Mouse (Mus musculus) lung, embryonic 16.5 days (tissue): Measurements from ENCODE around the gene Rcan2. TPM values are rescaled to one million over a fixed set of nuclear protein-coding genes. Genes with fewer than 3 reads are reported as not detected.

Experiments
- ATAC-seq: fragments of 200-750 bp; cut with Nextera tagmentation; 2 replicates; pipeline ENCODE4 v1.8.0; 2017; ENCODE audit warnings: low read depth, mild to moderate bottlenecking, moderate library complexity
- H3K27ac ChIP-seq: fragments of 300-500 bp; sonication (generic); 2 replicates; pipeline ENCODE4 v1.5.1; 2014; ENCODE audit warnings: mild to moderate bottlenecking, control low read depth, low read length
- H3K27me3 ChIP-seq: fragments of 300-500 bp; sonication (generic); 2 replicates; pipeline ENCODE4 v1.6.1; 2014; ENCODE audit warnings: low read depth, low read length, mixed read lengths; ENCODE audit not compliant: control insufficient read depth, insufficient read depth
- H3K36me3 ChIP-seq: fragments of 300-500 bp; sonication (generic); 2 replicates; pipeline ENCODE4 v1.6.1; 2014; ENCODE audit warnings: low read length; ENCODE audit not compliant: control insufficient read depth, insufficient read depth
- H3K4me1 ChIP-seq: fragments of 300-500 bp; sonication (generic); replicated peaks from 2 replicates; pipeline ENCODE4 v1.6.1; 2014; ENCODE audit warnings: low read length, mixed read lengths; ENCODE audit not compliant: control insufficient read depth, insufficient read depth
- H3K4me2 ChIP-seq: fragments of 300-500 bp; sonication (generic); 2 replicates; pipeline ENCODE4 v1.6.1; 2014; ENCODE audit warnings: low read depth, low read length, control low read depth
- H3K4me3 ChIP-seq: fragments of 300-500 bp; sonication (generic); 2 replicates; pipeline ENCODE4 v1.5.1; 2014; ENCODE audit warnings: mild to moderate bottlenecking, low read length, control low read depth
- H3K9ac ChIP-seq: fragments of 300-500 bp; sonication (generic); 2 replicates; pipeline ENCODE4 v1.6.1; 2014; ENCODE audit warnings: low read length, control low read depth
- H3K9me3 ChIP-seq: fragments of 300-500 bp; sonication (generic); 2 replicates; pipeline ENCODE4 v1.6.1; 2016; ENCODE audit warnings: low read length; ENCODE audit not compliant: control insufficient read depth
- WGBS: fragments of 180-500 bp; shearing (Covaris S2); extraction: QIAGEN DNeasy Blood & Tissue Kit; methylation state at CpG from one replicate; pipeline ENCODE4 v1.1.7; 2014; 5-methylcytosine and 5-hydroxymethylcytosine counted together
- polyA plus RNA-seq: library from polyadenylated mRNA; unstranded; fragments of >200 nt; fragmentation: Nextera tagmentation; extraction: Ambion mirVana; gene quantifications from 2 replicates; pipeline ENCODE4 v1.2.1, GENCODE M21; 2015

The Rcan2 gene
- polyA plus RNA-seq, 1 experiment from 2014 or later: 5.3 TPM

DNA sequence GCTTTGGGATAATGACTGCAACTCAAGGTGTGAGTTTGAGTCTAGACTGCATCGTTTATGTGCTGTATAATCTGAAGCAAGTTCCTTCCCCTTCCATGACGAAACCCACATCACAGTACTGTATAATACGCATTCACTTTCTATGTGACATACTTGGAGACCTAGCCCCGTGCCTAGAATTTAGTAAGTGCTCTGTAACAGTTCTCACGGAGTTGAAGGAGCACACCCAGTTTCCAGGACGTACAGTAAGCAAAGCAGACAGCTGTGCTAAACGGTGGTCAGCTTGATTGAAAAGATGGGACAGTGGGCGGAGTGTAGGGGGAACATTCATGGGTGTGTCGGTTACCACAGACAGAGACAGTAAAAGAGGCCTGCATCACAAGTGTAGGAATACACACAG is 226.2 kb downstream of the Rcan2 start:
- H3K9ac ChIP-seq: no peak overlapping the region
- H3K4me3 ChIP-seq: no peak overlapping the region
- no peaks in the 10 kb centered on the region for H3K27me3 ChIP-seq
- no peak overlapping the region for H3K4me2 ChIP-seq
- ATAC-seq: no peak
- WGBS: 77% methylated on average over 9 of the region's 9 CpGs
- no peaks in the 10 kb centered on the region for H3K9me3 ChIP-seq
- H3K27ac ChIP-seq: no peak overlapping the region
- H3K36me3 ChIP-seq: no peaks in the 10 kb centered on the region
- no peaks in the 10 kb centered on the region for H3K4me1 ChIP-seq

GRCm38 (mm10) chr17:44029616-44030015 is 228.5 kb downstream of the Rcan2 start:
- no peak overlapping the region for H3K27ac ChIP-seq
- H3K4me3 ChIP-seq: no peak overlapping the region
- H3K4me2 ChIP-seq: no peak overlapping the region
- H3K4me1 ChIP-seq: no peaks in the 10 kb centered on the region
- no peaks in the 10 kb centered on the region for H3K36me3 ChIP-seq
- 44% methylated on average over 5 of the region's 5 CpGs for WGBS
- no peak for ATAC-seq
- no peaks in the 10 kb centered on the region for H3K9me3 ChIP-seq
- no peaks in the 10 kb centered on the region for H3K27me3 ChIP-seq
- H3K9ac ChIP-seq: no peak overlapping the region

GRCm38 (mm10) chr17:44030776-44031587 is 229.8 kb downstream of the Rcan2 start:
- Histone ChIP-seq H3K27ac (no peak overlapping the region; the same call in 1 of the 2 replicates), H3K4me1 (no peaks in the 10 kb centered on the region), H3K4me3 (no peak overlapping the region), H3K4me2 (no peak overlapping the region), H3K27me3 (no peaks in the 10 kb centered on the region), H3K36me3 (no peaks in the 10 kb centered on the region), H3K9me3 (no peaks in the 10 kb centered on the region), H3K9ac (no peak overlapping the region)
- no peak for ATAC-seq
- 69% methylated on average over 3 of the region's 3 CpGs for WGBS

- Histone ChIP-seq H3K27ac (no peak overlapping the region), H3K4me3 (no peak overlapping the region), H3K9me3 (no peaks in the 10 kb centered on the region), H3K9ac (no peak overlapping the region), H3K4me1 (no peaks in the 10 kb centered on the region), H3K36me3 (no peaks in the 10 kb centered on the region), H3K4me2 (no peak overlapping the region), H3K27me3 (no peaks in the 10 kb centered on the region)
- no peak for ATAC-seq
- WGBS: 97% methylated on average over 1 of the region's 1 CpGs
These were observed 233.9 kb downstream of the Rcan2 start for GRCm38 (mm10) chr17:44035005-44035404.

GRCm38 (mm10) chr17:44038656-44039055 is 237.5 kb downstream of the Rcan2 start:
- no peak overlapping the region for H3K27ac ChIP-seq
- H3K9me3 ChIP-seq: no peaks in the 10 kb centered on the region
- no peak overlapping the region for H3K9ac ChIP-seq
- H3K27me3 ChIP-seq: no peaks in the 10 kb centered on the region
- no peaks in the 10 kb centered on the region for H3K4me1 ChIP-seq
- no peak overlapping the region for H3K4me3 ChIP-seq
- WGBS: 63% methylated on average over 9 of the region's 9 CpGs
- H3K36me3 ChIP-seq: no peaks in the 10 kb centered on the region
- H3K4me2 ChIP-seq: no peak overlapping the region
- no peak for ATAC-seq

- H3K27me3 ChIP-seq: no peaks in the 10 kb centered on the region
- no peaks in the 10 kb centered on the region for H3K9me3 ChIP-seq
- no peaks in the 10 kb centered on the region for H3K36me3 ChIP-seq
- no peak overlapping the region for H3K4me3 ChIP-seq
- WGBS: 89% methylated on average over 2 of the region's 2 CpGs
- no peak for ATAC-seq
- H3K4me2 ChIP-seq: no peak overlapping the region
- no peaks in the 10 kb centered on the region for H3K4me1 ChIP-seq
- H3K27ac ChIP-seq: no peak overlapping the region
- H3K9ac ChIP-seq: no peak overlapping the region
These were observed 239.3 kb downstream of the Rcan2 start for GRCm38 (mm10) chr17:44040449-44040848.

- Histone ChIP-seq H3K4me3 (no peak overlapping the region), H3K27ac (peak overlapping the region; percentile 67), H3K36me3 (no peaks in the 10 kb centered on the region), H3K9me3 (no peaks in the 10 kb centered on the region), H3K4me2 (no peak overlapping the region), H3K4me1 (no peaks in the 10 kb centered on the region), H3K27me3 (no peaks in the 10 kb centered on the region), H3K9ac (no peak overlapping the region)
- ATAC-seq: no peak
- WGBS: 76% methylated on average over 2 of the region's 2 CpGs
These were observed 241.2 kb downstream of the Rcan2 start for GRCm38 (mm10) chr17:44042301-44042700.

DNA sequence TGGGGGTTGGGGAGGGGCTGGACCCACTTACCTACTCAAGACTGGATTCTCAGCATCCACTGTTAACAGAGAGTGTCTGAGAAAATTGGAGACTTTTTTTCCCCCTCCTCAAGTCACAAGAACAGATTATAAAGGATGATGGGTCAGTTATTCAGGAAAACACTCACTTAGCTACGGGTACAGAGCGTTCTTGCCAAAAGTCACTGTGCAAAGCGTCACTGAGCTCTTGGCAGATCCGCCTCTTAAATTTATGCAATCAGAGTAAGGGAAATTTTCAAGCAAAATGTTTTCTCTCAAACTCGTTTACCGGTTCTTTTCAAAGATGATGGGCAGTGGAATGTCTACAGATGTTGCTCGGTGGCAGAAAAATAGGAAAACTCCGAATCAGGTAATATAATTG is 241.7 kb downstream of the Rcan2 start:
- ATAC-seq: peak; percentile 84
- Histone ChIP-seq H3K4me2 (no peak overlapping the region), H3K27ac (peak overlapping the region; percentile 67), H3K36me3 (no peaks in the 10 kb centered on the region), H3K4me3 (no peak overlapping the region), H3K9me3 (no peaks in the 10 kb centered on the region), H3K9ac (no peak overlapping the region), H3K27me3 (no peaks in the 10 kb centered on the region), H3K4me1 (no peaks in the 10 kb centered on the region)
- WGBS: 58% methylated on average over 8 of the region's 8 CpGs

DNA sequence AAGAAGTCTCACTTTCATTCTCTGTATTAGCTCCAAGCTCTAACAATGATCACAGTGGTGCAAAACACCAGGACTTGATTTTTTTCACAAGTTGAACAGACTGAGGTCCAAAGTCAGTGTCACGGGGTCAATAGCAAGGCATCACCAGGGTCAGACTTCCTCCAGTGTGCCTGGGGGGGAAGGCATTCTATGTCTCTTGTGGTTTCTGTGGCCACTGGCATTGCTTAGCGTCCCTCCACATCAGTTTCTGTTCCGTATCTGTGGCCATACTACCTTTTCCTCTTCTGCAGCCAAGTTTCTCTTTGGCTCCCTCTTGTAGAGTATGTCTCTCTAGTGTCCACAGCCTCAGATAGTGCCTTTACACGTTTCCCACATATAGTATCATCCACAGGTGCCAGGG is 252.3 kb downstream of the Rcan2 start:
- no peaks in the 10 kb centered on the region for H3K36me3 ChIP-seq
- no peak overlapping the region for H3K9ac ChIP-seq
- no peak overlapping the region for H3K4me3 ChIP-seq
- ATAC-seq: no peak
- WGBS: 72% methylated on average over 4 of the region's 4 CpGs
- H3K9me3 ChIP-seq: no peaks in the 10 kb centered on the region
- H3K27me3 ChIP-seq: no peaks in the 10 kb centered on the region
- no peak overlapping the region for H3K4me2 ChIP-seq
- no peaks in the 10 kb centered on the region for H3K4me1 ChIP-seq
- no peak overlapping the region for H3K27ac ChIP-seq
